Comparison of ENCODE assay signal across 35 mouse cellular contexts in the genomic region with DNA sequence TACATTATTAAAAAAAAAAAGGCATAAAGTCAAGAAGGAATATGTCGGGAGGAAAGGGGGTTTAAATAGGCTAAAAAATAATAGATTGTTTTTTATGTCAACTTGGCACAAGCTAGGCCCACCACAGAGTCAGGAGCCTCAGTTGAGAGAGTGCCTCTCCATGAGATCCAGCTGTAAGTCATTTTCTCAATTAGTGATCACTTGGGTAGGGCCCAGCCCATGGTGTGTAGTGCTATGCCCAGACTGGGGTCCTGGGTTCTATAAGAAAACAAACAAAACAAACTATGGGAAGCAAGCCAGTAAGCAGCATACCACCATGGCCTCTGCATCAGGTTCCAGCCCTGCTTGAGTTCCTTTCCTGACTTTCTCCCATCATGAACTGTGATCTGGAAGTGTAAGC.
"Had no signal": no experiment of that assay in that cellular context is flagged by ENCODE, and none has a peak within 500 bp of the region (broad histone marks: within the 10 kb centered on the region; RNA-seq: fewer than 3 reads in every experiment).

No protein-coding gene starts in this region.

- H3K4me3 ChIP-seq: heart, embryonic 10.5 days; heart, embryonic 12.5 days; heart, embryonic 13.5 days; heart, embryonic 15.5 days; hindbrain, embryonic 10.5 days; hindbrain, embryonic 12.5 days; hindbrain, embryonic 13.5 days; hindbrain, embryonic 15.5 days; intestine, embryonic 15.5 days; kidney, embryonic 15.5 days; layer of hippocampus, adult 2 months had no signal

- H3K27me3 ChIP-seq: heart, embryonic 12.5 days; heart, embryonic 13.5 days; heart, embryonic 15.5 days; hindbrain, embryonic 12.5 days; hindbrain, embryonic 13.5 days; hindbrain, embryonic 15.5 days; intestine, embryonic 15.5 days; kidney, embryonic 15.5 days had no signal

- H3K9ac ChIP-seq: heart, embryonic 12.5 days; heart, embryonic 13.5 days; heart, embryonic 15.5 days; hindbrain, embryonic 12.5 days; hindbrain, embryonic 13.5 days; hindbrain, embryonic 14.5 days; hindbrain, embryonic 15.5 days; intestine, embryonic 15.5 days; kidney, embryonic 15.5 days had no signal

- H3K36me3 ChIP-seq: heart, embryonic 10.5 days; heart, embryonic 12.5 days; heart, embryonic 13.5 days; heart, embryonic 15.5 days; hindbrain, embryonic 10.5 days; hindbrain, embryonic 12.5 days; hindbrain, embryonic 13.5 days; hindbrain, embryonic 15.5 days; intestine, embryonic 15.5 days; kidney, embryonic 15.5 days had no signal

- H3K27ac ChIP-seq: heart, embryonic 10.5 days; heart, embryonic 13.5 days; heart, embryonic 15.5 days; hindbrain, embryonic 10.5 days; hindbrain, embryonic 12.5 days; hindbrain, embryonic 13.5 days; hindbrain, embryonic 14.5 days; hindbrain, embryonic 15.5 days; hindbrain, postnatal 0 days; intestine, embryonic 15.5 days; kidney, embryonic 15.5 days; kidney, postnatal 0 days; layer of hippocampus, adult 2 months had no signal

- H3K4me1 ChIP-seq: heart, embryonic 10.5 days; heart, embryonic 12.5 days; hindbrain, embryonic 10.5 days; hindbrain, embryonic 12.5 days; hindbrain, embryonic 13.5 days; hindbrain, embryonic 15.5 days; intestine, embryonic 15.5 days had no signal

- H3K9me3 ChIP-seq: heart, embryonic 10.5 days; heart, embryonic 12.5 days; heart, embryonic 13.5 days; heart, embryonic 15.5 days; hindbrain, embryonic 10.5 days; hindbrain, embryonic 12.5 days; hindbrain, embryonic 13.5 days; hindbrain, embryonic 15.5 days; intestine, embryonic 15.5 days; kidney, embryonic 15.5 days had no signal

- H3K4me2 ChIP-seq: heart, embryonic 11.5 days; heart, embryonic 12.5 days; heart, embryonic 13.5 days; heart, embryonic 15.5 days; hindbrain, embryonic 12.5 days; hindbrain, embryonic 13.5 days; hindbrain, embryonic 14.5 days; hindbrain, embryonic 15.5 days; intestine, embryonic 15.5 days; kidney, embryonic 15.5 days had no signal

- DNase-seq: heart, postnatal 10 days; heart, postnatal 14 days; heart, postnatal 36 days; heart, postnatal 4 days; kidney, adult 11 months; kidney, adult 18-20 months; kidney, adult 2 months; kidney, adult 8-10 months; kidney, adult 9 months; kidney, postnatal 10 days; kidney, postnatal 14 days; kidney, postnatal 25 days; kidney, postnatal 36 days; kidney, postnatal 4 days; layer of hippocampus, adult 9-11 months; layer of hippocampus, postnatal 36 days had no signal

- ATAC-seq: hindbrain, embryonic 16.5 days; hindbrain, postnatal 0 days; inflammation-experienced regulatory T-cells, adult 6 months; intestine, embryonic 15.5 days; intestine, embryonic 16.5 days; intestine, postnatal 0 days had no signal
